Mouse (Mus musculus) E14TG2a.4 (cell line): ENCODE data around the gene Lim2.

Source experiments
- CTCF ChIP-seq: conservative IDR thresholded peaks from 2 replicates; pipeline ENCODE4 v1.5.1; 2014; ENCODE audit warnings: low read length
- NANOG ChIP-seq: IDR thresholded peaks from 2 replicates; pipeline ENCODE4 v1.6.1; 2014; ENCODE audit warnings: borderline replicate concordance, low read length, mixed read lengths

GRCm38 (mm10) chr7:43378226-43378625 is 49.2 kb upstream of the Lim2 start:
- TF ChIP-seq CTCF (peak; percentile 97), NANOG (no peak)
